Mouse (Mus musculus) splenic B cell, adult 2 months (primary cell): ENCODE results near the gene Wbp4.
"Not testable (repeated sequence)": the region's sequence is repeated elsewhere in the genome, so short reads cannot be mapped to it uniquely, and the experiment has no call there.

Experiments
- DNase-seq: peaks from one replicate; pipeline ENCODE4 v3.0.0-alpha.2; 2011; ENCODE audit warnings: low read depth, low spot score
- H3K27me3 ChIP-seq: 2 replicates; pipeline ENCODE4 v1.6.1; 2012; ENCODE audit warnings: mild to moderate bottlenecking, low read length, moderate library complexity, mixed read lengths; ENCODE audit not compliant: control insufficient read depth, poor library complexity, insufficient read depth, severe bottlenecking
- H3K36me3 ChIP-seq: 2 replicates; pipeline ENCODE4 v1.6.1; 2012; ENCODE audit warnings: mild to moderate bottlenecking, low read length, moderate library complexity, mixed read lengths; ENCODE audit not compliant: control insufficient read depth, poor library complexity, insufficient read depth, severe bottlenecking

Wbp4 gene

GRCm38 (mm10) chr14:79451681-79452590, 29.4 kb downstream of the Wbp4 start, which contains the start of gene Kbtbd6:
Gene Kbtbd6 (plus strand): TSS chr14:79451835.
- peak; percentile 89 for DNase-seq

GRCm38 (mm10) chr14:79445055-79445620, 36.2 kb downstream of the Wbp4 start:
- DNase-seq = no peak
- H3K27me3 ChIP-seq = no peaks in the 10 kb centered on the region
- H3K36me3 ChIP-seq = no peaks in the 10 kb centered on the region

More at GRCm38 (mm10) chr14:79451681-79452590, 29.4 kb downstream of the Wbp4 start, which contains the start of gene Kbtbd6:
- not testable (repeated sequence) for H3K36me3 ChIP-seq, H3K27me3 ChIP-seq

DNA sequence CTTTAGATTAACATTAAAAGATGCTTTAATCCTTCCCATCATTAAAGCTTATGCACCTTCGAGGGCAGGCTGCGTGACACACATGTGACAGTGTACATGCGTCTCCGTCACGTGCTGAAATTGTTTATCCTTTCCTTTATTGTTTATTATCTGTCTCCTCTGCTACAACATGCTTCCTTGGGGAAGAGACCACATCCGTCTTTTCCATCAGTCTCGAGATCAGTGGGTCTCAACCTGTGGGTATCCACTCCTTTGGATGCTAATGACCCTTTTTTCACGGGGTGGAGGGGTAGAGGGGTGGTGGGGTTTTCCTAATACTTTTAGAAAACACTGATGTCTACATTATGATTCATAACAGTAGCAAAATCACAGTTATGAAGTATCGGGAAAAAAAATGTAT, 36.7 kb downstream of the Wbp4 start:
- no peaks in the 10 kb centered on the region for H3K27me3 ChIP-seq

GRCm38 (mm10) chr14:79441441-79441840, 39.9 kb downstream of the Wbp4 start:
- no peaks in the 10 kb centered on the region for H3K36me3 ChIP-seq
- DNase-seq = peak; percentile 34
- H3K27me3 ChIP-seq = no peaks in the 10 kb centered on the region

More for the DNA sequence above, 36.7 kb downstream of the Wbp4 start:
- no peak for DNase-seq
- no peaks in the 10 kb centered on the region for H3K36me3 ChIP-seq

DNA sequence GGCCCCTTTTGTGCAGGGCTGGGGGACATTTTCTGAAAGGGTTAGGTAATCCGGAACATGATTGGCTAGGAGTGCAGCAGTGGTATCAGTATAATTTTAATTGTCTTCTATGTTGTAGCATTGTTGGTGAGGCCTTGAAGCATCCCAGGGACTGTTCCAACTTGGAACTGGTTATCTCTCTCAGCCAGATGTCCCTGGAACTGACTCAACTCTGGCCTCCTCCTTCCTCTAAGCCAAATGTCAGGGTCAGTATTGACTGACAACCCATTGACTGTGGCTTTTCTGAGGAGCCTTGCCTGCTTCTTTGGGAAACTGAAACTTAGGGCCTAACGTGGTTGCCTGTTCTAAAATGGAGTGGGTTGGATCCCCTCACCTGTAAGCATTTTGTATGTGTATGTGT, 40.7 kb downstream of the Wbp4 start:
- no peaks in the 10 kb centered on the region for H3K27me3 ChIP-seq
- DNase-seq = no peak
- no peaks in the 10 kb centered on the region for H3K36me3 ChIP-seq

- Histone ChIP-seq H3K27me3 (no peaks in the 10 kb centered on the region), H3K36me3 (no peaks in the 10 kb centered on the region; the same call in 1 of the 2 replicates)
- no peak for DNase-seq
Observed at GRCm38 (mm10) chr14:79434068-79434467, 47.3 kb downstream of the Wbp4 start.

DNA sequence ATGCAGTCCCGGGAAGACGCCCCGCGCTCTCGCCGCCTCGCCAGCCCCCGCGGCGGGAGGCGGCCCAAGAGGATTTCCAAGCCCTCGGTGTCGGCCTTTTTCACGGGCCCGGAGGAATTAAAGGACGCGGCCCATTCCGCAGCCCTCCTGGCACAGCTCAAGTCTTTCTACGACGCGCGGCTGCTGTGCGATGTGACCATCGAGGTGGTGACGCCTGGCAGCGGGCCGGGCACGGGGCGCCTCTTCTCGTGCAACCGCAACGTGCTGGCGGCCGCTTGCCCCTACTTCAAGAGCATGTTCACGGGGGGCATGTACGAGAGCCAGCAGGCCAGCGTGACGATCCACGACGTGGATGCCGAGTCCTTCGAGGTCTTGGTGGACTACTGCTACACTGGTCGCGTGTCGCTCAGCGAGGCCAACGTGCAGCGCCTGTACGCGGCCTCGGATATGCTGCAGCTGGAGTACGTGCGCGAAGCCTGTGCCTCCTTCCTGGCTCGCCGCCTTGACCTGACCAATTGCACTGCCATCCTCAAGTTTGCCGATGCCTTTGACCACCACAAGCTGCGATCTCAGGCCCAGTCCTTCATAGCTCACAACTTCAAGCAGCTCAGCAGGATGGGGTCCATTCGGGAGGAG, 54.5 kb downstream of the Wbp4 start:
- H3K36me3 ChIP-seq, DNase-seq, H3K27me3 ChIP-seq: not testable (repeated sequence)

DNA sequence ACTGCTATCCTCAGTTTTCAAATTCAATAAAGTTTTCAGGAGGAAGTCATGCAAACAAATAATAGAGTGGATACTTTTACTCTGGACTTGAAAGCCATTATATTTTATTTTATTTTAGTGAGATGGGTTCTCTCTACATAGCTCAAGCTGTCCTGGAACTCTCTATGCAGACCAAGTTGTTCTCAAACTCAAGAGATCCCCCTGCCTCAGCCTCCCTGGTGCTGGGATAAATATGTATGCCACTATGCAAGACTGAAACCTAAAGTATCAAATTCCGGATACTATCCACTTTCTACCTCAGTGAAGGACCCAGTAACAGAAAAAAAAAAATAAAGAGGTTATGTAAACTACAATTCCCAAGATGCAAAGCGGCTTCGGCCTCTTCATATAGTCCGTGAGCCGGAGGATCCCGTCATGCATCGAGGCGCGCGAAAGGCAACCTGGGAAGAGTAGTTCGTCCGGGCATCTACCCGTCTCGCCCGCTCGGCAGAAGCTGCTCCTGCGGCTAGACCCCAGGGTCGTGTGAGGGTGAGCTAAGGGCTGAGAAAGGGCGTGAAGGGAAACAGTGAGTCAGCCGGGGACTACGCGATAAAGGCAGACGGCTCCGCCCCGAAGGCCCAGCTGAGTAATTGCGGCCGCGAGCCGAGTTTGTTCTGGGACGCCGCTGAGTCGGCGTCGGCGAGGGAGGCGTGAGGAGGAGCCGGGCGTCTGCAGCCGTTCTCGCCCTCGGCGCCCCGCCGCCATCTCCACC, 55.2 kb downstream of the Wbp4 start, which contains the start of gene Kbtbd7:
Gene Kbtbd7 (plus strand): TSS at position 533 of the 751 bp plus-strand sequence.
- no peaks in the 10 kb centered on the region for H3K27me3 ChIP-seq
- peak; percentile 96 for DNase-seq
- H3K36me3 ChIP-seq = no peaks in the 10 kb centered on the region

DNA sequence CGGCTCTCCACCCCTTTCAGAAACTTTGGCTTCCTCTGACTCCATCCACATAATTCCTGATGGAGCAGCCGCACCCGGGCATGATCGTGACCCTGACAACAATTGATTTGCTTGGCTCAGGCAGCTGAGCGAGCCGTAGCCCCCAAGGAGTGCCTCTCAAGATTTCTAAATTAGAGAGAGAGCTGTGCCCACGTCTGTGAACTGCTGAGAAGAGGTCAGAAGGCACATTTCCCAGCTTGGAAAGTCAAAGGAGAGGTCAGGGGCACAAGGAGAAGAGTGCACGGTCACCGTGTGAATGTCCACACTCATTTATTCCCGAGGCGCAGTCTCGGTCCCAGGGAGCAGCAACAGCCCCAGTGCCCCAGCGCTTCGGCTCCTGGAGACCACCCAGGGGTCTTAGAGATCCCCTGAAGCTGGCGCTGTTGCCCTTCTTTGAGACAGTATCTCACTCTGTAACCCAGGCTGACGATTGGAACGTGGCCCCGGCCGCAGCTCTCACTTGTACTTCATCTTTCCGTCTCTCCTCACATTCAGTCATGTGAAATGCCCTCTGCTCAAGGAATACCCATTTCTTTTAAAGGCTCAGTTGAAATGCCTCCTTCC, 61.1 kb downstream of the Wbp4 start:
- no peaks in the 10 kb centered on the region for H3K27me3 ChIP-seq
- H3K36me3 ChIP-seq = peaks cover 1% of the 10 kb centered on the region; the same call in 1 of the 2 replicates
- no peak for DNase-seq

GRCm38 (mm10) chr14:79413121-79413520, 68.2 kb downstream of the Wbp4 start:
- H3K27me3 ChIP-seq = no peaks in the 10 kb centered on the region
- no peak for DNase-seq
- no peaks in the 10 kb centered on the region; the same call in 1 of the 2 replicates for H3K36me3 ChIP-seq

DNA sequence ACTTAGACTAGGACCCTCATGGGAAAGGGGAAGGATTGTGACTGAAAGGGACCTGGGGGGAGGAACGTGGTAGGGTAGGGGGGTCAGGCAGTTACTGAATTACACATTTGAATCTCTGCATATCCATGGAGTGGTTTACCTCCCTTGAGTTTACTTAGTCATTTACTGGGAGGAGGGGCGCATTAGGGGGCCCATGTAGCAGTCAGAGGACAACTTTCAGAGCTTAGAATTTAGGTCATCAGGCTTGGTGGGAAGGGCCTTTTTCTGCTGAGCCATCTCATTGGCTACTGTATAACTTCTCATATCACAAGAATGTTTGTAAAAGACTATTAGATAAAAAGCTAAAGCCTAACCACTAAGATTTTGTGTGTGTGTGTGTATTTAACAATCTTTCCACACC, 70.7 kb downstream of the Wbp4 start:
- Histone ChIP-seq H3K27me3 (0 out of 2 replicates have a peak, but pooled peaks cover 2% of the 10 kb centered on the region), H3K36me3 (no peaks in the 10 kb centered on the region; the same call in 1 of the 2 replicates)
- no peak for DNase-seq
